Mouse (Mus musculus) T-cell, adult 2 months (primary cell): ENCODE data around the gene Cdc42ep2.

Experiments used
- DNase-seq: peaks from one replicate; pipeline ENCODE4 v3.0.0; 2022; ENCODE audit warnings: low spot score

The Cdc42ep2 gene

DNA sequence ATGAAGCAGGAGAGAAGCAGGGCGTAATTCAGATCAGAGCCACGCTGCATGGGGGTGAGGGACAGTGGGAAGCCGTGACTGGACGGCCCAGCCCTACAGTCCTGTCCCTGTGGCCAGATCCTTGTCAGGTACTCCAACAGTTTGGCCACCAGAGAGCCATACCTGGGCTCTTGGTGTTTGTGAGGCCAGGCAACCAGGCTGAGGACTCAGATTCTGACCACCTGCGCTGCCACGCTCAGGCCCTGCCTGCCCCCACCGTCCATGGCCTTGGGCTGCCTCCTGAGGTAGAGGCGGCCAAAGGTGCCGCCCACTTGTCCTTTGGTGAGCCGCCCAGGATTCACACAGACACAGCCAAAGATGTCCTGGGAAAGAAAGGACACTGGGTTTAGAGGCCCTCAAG is 16.0 kb upstream of the Cdc42ep2 start:
- DNase-seq = no peak

GRCm38 (mm10) chr19:5940173-5940572 is 15.6 kb upstream of the Cdc42ep2 start:
- DNase-seq = no peak

- no peak for DNase-seq
Observed at GRCm38 (mm10) chr19:5939715-5940114, 15.1 kb upstream of the Cdc42ep2 start.

GRCm38 (mm10) chr19:5938516-5938915 is 13.9 kb upstream of the Cdc42ep2 start:
- DNase-seq = no peak

DNA sequence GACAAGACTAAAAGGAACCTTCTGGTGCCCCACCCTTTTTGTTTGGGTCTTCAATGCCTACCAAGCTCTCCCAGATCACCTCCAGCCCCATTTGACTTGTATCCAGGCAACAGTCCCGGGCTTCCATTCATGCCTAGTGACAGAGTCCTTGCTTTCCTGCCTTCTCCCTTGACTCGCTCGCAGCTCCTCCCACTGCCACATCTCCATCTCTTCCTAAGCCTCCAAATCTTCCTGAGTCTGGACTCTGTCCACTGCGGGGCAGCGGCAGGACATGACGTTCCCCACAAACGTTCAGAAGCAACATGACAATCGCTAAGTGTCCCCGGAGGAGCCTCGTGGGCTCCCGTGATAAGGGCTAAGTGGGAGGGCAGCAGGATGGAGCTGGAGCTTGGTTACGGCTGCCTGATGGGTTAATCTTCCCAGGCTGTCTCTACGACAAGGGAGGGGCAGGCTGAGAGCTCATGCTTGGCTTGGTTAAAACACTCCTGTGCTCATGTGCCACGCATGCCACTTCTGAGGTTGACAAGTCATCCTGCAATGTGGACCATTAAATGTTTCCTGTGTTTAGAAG is 13.3 kb upstream of the Cdc42ep2 start:
- DNase-seq = no peak

DNA sequence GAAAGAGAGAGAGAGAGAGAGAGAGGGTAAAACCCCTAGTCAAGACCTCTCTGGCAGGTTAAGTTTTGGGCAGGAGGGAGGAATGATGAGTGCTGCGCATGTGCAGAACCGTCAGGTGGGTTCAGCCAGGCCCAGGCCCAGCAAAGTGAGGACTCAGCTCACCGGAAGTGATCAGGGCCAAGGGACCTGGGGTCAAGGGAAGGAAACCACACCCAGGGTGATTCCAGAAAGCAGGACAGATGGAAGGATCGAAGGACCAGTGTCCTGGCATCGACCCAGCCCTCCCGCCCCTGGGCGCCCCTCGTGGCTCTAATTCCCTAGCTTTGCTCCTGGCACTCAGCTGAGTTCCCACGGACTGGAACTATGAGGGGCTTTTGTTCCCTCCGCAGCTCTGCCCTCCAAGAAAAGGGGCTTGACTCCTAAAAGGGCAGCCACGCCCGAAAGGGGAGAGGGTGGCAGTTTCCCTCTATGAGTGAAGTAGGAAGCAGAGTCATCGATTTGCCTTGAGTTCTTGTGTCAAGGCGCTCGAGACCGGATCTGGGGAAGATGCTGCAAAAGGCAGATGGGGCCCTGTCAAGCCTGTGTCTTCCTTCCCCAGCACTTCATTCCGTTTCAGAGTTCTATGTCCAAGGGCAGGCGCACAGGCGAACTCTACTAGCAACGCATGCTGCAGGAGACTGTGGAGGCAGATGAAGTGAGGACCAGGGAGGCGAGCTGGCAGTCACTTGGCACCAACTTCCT is 12.6 kb upstream of the Cdc42ep2 start:
- no peak for DNase-seq

DNA sequence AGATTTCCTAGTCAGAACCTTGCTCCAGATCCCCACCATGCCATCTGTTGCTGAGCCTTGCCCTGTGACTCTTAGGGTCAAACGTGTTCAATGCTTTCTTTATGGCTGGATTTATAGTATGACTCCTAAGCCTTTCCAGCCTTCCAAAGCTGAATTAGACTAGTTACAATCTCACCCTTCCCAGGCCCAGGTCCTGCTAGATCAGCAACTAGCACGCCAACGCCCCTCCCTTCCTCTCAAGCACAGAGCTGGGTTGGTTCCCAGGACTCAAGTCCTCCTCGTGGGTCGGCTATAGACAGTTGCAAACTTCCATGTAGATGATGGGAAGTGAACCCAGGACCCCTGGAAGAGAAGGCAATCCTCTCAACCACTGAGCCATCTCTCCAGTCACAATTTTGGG is 11.1 kb upstream of the Cdc42ep2 start:
- DNase-seq = no peak

DNA sequence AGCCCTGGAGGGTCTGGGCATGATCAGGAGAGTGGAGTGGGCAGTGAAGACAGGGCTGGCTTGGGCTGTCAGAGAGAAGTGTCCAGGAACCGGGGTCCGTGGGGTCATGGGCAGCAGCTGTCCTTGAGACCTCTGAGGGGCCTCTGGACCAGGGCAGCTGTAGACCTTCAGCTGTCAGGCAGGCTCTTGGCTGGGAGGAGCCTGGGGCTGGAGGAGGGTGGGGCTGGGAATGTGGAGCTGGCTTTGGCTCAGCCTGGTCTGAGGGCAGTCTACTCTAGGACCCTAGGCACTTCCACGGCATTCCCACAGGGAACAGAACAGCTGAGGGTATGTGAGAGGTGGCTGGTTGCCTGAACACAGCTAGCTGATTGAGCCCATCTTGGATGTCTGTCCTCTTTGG is 10.7 kb upstream of the Cdc42ep2 start:
- DNase-seq = no peak

DNA sequence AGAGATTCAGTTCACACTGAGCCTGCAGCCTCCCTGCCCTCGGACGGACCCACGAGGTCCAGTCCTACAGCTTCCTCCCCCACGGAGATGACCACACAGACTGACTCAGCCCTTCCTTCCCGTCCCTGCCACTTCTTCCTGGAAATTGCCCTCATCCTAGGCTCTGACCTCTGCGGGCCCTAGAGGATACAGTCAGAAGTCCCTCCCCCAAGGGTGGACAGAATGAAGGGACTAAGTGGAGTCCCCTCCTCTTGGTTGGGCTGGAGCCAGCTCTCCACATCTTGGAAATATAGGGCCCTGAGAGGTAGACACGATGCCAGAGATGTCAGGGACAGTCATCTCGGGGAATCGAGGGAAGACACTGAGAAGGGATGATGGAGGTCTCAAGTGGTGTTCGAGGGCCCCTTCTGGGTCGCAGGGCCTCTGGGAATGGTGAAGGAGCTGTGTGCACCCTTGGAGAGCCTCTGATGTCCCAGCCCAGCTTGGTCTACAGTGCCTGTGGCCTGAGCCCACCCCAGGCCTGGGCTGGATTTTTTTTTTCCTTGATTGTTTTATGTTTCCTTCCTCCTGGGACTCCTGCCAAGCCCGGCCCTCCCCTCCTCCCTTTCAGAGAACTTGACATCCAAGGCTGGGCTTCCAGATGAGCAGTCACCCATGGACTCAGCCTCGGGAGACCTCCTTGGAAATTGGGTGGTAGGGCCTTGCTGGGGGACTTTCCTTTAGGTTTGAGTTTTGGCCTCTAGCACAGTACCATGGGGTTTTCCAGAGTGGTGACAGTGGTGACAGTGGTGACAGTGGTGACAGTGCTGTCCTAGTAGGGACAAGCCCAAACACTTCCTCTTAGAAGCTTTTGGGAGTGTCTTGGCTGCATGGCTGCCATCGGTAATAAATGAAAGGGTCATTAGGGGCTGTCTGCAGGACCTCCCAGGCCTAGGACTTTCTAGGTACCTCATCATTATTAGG is 5.3 kb upstream of the Cdc42ep2 start:
- no peak for DNase-seq

- no peak for DNase-seq
Observed at GRCm38 (mm10) chr19:5928546-5928945, 3.9 kb upstream of the Cdc42ep2 start.

GRCm38 (mm10) chr19:5928104-5928503 is 3.5 kb upstream of the Cdc42ep2 start:
- DNase-seq = no peak

- no peak for DNase-seq
Observed at GRCm38 (mm10) chr19:5927532-5927931, 2.9 kb upstream of the Cdc42ep2 start.

DNA sequence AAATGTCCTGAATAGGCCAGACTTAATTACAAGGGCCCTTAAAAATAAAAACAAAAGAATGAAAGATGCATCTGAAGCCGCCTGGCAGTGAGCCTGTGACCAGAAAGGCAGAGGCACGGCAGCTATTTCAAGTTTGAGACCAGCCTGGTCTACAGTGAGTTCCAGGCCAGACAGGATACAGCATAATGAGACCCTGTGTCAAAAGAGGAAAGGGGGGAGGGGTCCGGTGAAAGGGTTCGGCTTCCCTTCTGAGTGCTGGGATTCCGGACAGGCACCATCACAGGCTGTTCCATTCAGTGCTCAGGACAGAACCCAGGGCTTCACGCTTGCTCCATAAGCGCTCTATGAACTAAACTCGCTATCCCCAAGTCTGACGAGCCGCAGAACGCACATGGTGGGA is 2.4 kb upstream of the Cdc42ep2 start:
- no peak for DNase-seq

GRCm38 (mm10) chr19:5925311-5925855 is 767 bp upstream of the Cdc42ep2 start:
- no peak for DNase-seq

GRCm38 (mm10) chr19:5923990-5924712 is 465 bp downstream of the Cdc42ep2 start:
- DNase-seq = peak; percentile 76

DNA sequence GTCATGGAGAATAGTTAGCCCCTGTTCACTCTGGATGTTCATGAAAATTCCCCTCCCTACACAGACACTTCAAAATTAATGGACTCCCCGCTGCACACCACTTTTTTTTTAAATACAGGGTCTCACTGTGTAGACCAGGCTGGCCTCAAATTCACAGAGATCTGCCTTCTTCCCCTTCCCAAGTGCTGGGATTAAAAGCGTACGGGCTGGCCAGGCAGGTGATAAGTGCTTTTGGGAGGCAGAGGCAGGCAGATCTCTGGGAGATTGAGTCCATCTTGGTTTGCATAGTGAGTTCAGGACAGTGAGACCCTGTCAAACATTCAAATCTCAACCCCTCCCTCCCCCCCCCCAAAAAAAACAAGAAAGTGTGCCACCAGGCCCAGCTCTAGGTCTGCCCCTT is 1.7 kb downstream of the Cdc42ep2 start:
- no peak for DNase-seq

- DNase-seq = no peak
Observed at GRCm38 (mm10) chr19:5922119-5922942, 2.3 kb downstream of the Cdc42ep2 start.

- no peak for DNase-seq
Observed at GRCm38 (mm10) chr19:5921715-5922114, 2.9 kb downstream of the Cdc42ep2 start.

DNA sequence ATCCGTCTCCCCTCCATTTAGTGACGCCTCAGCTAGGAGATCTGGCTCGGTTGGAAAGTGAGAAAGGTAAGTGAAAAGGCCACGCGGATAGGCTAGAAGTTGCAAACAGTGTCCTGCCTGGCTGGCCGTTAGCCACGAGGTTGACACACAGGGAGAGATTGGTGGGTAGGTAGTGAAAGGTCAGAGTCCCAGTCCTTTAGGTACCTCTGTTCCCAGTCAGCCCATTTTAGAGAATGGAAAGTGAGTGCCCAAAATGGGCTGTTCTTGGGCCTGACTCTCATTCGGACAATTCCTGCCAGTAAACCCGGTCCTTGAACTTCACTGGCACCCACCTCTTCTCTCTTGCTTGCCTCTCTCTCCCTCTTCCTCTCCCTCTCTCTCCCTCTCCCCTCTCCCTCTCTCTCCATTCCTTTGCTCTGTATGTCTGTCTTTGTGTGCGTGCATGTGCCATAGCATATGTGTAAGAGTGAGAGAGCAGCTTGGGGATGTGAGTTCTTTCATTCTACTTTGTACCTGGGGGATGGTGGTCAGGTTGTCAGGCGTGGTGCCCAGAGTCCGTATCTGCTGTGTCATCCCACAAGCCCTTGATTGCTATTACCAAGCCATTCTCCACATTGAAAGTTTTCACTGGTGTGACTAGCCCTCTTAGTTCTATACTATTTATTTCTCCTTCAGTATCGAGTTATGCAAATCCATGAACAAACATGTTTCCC is 11.5 kb downstream of the Cdc42ep2 start, which contains the start of gene Dpf2:
Dpf2 (minus strand) TSS at position 4 of the 713 bp plus-strand sequence.
- no peak for DNase-seq
